Mouse (Mus musculus) B cell, adult (primary cell): ENCODE measurements around the gene Efcab11. TPM values are rescaled to one million over a fixed set of nuclear protein-coding genes. Genes with fewer than 3 reads are reported as not detected.

ENCODE experiments used
- total RNA-seq: library from RNA; stranded (reverse); gene quantifications from 4 replicates; pipeline ENCODE4 v1.2.4, GENCODE M21; 2023; ENCODE audit not compliant: inconsistent age

Gene Efcab11
- total RNA-seq = 0.38 to 1.6 TPM (median 0.96 TPM) in 4 replicates

DNA sequence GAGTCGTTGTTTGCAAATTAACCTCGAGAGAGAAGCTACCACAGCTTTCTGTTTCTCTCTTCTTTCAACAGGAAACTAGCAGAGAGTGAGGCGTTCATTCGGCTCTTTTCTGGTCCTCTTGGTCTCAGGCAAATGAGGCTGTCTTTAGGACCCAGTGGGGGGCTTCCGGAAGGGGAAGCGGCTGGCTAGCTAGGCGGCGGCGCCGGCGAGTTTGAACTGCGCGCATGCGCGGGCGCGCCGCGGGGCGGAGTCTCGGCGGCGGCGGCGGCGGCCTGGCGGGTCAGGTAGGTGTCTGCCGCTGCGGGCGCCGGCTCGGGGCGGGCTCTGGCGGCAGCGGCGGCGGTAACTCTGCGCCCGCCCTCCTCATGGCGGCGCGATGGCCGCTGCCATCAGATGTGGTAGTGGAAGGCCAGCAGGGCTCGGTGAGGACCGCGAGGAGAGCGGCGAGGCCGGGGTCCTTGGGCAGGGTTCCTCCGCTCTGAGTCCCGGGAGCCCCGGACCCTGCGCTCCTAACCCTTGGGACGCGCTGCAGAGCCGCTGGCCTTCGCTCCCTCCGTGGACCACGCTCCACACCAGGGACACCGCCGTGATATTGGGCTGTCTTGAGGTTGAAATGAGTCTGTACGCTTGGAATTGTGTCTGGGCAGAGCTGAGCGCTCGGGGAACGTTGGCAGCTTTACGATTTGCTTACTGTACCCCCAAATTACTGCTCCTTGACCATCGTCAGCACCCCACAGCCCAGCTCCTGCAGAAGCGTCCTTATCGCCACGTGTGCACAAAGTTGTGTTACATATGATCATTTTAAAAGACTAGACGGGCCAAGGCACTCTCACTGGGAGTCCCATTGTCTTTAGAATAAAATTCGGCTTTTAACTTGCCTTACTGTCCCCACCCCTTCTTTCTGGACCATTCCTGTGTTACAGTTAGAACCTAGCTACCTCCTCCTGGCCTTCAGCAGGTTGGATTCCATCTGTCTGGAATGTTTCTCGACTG lies at the start of gene Efcab11, which contains the start of gene Tdp1:
Efcab11 (minus strand) TSS at position 171 of the 993 bp plus-strand sequence.
Tdp1 (plus strand) TSS at position 249 of the 993 bp plus-strand sequence.

Other genes starting within 250 kb of the Efcab11 start
- 26.3 to 35.7 TPM (median 31.1 TPM) in 4 replicates for gene Tdp1, start 78 bp upstream of the Efcab11 start, total RNA-seq
- gene Kcnk13, start 80.1 kb upstream of the Efcab11 start, total RNA-seq = 6.6 to 9.4 TPM (median 7.9 TPM) in 4 replicates
- 79.8 to 92.8 TPM (median 85.0 TPM) in 4 replicates for gene Psmc1, start 225.7 kb upstream of the Efcab11 start, total RNA-seq